Mouse (Mus musculus) sigmoid colon, adult 10 weeks (tissue): ENCODE measurements around the gene Acaa1a. TPM values are rescaled to one million over a fixed set of nuclear protein-coding genes. Genes with fewer than 3 reads are reported as not detected.

Experiments used
- polyA plus RNA-seq: library from polyadenylated mRNA; stranded (reverse); fragments of 350-450 nt; fragmentation: Illumina TruSeq; extraction: RNeasy Lipid Tissue Mini Kit (QIAGEN cat#74804); gene quantifications from one replicate; pipeline ENCODE4 v1.2.3, GENCODE M21; 2014; ENCODE audit warnings: low read depth, low replicate concordance

Acaa1a gene
- polyA plus RNA-seq, result 7.2 TPM

DNA sequence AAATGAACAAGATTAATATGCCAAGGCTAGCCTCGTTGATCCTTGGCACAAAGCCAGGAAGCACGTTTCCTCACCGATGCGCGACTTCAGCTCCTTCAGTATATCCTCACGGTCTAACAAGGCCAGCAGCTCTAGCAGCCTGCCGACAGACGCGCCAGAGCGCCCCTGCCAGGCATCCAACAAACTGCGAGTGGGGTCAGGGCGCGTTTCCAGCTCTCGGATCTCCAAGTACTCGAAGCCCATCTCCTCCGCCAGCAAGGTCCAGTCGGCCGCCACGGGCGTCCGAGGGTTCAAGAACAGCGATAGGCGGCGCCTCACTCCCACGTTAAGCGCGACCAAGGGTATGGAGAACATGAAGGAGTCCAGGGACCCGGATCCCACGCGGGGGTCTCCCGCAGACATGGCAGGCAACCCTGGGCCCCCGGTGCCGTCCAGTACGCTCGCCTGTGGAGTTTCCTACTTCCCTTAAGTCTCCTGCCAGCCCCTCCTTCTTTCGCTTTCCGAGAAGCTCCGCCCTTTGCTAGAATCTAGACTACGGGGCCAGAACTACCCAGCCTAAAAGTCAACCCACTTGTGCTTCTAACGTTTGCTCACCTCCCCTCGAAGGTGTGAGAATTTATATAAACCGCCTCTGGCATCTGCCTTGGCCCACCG, at the start of gene Acaa1a:
Gene Acaa1a, plus strand, starts transcription at position 119 of the 654 bp plus-strand sequence.

DNA sequence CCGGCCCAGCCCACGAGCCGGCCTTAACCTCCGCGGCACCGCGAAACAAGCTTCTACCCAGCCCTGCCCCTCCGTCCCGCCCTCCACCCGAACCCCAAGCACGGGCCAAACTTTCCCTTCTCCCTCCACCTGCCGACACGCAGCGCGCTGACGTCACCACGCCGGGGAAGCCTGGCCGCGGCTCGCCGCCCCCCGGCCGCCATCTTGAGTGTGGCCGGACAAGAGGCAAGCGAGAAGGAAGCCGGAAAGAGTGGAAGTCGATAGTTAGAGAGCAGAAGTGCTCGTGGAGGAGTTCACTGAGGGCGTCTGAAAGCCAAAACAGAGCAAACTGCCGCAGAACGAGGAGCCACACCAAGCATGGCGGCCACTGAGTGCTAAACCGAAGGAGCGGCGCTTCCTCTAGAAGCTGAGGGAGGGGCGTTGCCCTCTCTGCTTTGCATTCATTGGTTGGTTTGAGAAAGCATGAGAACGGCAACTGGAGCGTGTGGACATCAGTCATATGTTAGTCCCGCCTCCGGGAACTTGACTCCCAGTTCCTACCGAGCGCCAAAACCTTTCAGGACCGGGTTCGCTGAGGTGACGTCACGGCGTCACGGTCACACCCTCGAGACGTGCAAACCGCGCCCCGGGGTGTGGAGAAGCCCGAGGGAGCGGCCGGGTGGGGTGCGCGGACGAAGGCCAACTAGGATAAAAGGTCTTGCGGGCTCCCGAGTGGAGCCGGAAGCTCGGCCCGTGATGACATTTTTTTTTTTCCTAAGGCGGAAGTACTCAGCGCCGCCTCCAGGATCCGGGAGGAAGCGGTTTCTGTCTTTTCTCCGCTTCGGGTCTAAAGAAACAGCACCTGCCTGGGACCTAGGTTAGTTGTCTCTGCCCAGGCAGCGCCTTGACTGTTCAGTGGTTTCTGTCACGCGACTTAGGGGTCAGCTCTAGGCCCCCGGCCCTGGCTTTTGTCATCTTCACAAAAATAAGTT, 16.9 kb upstream of the Acaa1a start, which contains the start of gene Oxsr1:
Gene Oxsr1, minus strand, starts transcription at position 139 of the 971 bp plus-strand sequence.

GRCm38 (mm10) chr9:119340909-119341816, 1.7 kb downstream of the Acaa1a start, which contains the start of gene Myd88:
TSS of gene Myd88 (minus strand) at chr9:119341411.

DNA sequence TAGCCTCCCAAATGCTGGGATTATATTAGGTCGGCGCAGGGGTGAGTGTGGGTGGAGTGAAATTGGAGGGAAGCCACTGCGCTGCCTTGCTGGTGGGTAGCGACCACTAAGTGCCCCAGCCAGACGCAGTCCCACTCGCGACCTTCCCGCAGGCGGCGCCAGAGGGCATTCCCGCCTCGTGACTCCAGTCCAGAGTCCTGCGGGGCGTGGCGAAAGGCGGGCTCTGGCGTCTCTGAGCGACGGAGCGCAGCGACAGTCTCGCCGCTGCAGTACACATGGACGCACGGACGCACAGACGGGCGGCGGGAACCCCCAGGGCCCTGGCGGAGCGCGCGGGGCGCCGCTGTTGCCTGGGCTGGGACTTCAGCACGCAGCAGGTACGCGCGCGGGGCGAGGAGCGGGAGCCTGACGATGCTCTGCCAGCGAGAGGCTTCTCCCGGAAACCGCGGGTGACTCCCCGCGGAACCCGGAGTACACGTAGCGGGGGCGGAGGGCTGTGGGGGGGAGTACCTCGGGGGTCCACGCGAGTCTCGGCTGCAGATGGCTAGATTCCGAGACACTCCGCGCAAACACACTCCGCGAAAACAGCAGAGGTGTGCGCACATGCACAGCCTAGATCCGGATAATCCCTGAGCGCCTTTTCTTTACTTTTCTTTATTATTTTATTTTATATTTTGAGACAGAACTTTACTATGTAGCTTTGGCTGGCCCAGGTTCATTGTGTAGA, 18.0 kb downstream of the Acaa1a start, which contains the start of gene Xylb:
Gene Xylb, plus strand, starts transcription at position 51 of the 727 bp plus-strand sequence.

DNA sequence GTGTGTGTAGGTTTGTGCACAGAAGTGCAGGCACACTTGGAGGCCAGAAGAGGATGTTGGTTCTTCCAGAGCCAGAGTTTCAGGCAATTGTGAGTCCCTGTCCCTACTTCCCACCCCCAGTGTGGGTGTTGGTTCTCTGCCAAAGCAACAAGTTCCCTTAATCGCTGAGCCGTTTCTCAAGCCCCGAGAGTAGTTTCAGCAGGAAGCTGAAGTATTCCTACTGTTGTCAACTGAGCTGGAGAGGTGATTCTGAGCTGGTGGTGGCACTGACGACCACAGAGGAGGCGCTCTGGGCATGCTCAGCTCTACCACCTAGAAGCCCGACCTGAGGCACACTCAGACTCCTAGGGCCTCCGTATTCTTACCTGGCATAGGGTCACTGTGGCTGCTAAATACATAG, 25.8 kb downstream of the Acaa1a start, which contains the start of gene Slc22a14:
Gene Slc22a14, minus strand, starts transcription at position 270 of the 400 bp plus-strand sequence.

Other genes starting within 250 kb of the Acaa1a start
- gene Plcd1, start 246.2 kb upstream of the Acaa1a start, polyA plus RNA-seq, result 1.1 TPM
- gene Dlec1, start 237.2 kb upstream of the Acaa1a start, polyA plus RNA-seq, result 0.16 TPM
- not detected for gene Acaa1b, start 182.6 kb upstream of the Acaa1a start, polyA plus RNA-seq
- not detected for gene Gm47289, start 180.5 kb upstream of the Acaa1a start, polyA plus RNA-seq
- not detected for gene Slc22a13, start 130.6 kb upstream of the Acaa1a start, polyA plus RNA-seq
- 57.5 TPM for gene Oxsr1, start 17.2 kb upstream of the Acaa1a start, polyA plus RNA-seq
- gene Myd88, start 1.7 kb downstream of the Acaa1a start, polyA plus RNA-seq, result 8.8 TPM
- gene Xylb, start 17.7 kb downstream of the Acaa1a start, polyA plus RNA-seq, result 3.6 TPM
- not detected for gene Slc22a14, start 25.9 kb downstream of the Acaa1a start, polyA plus RNA-seq
- 1.1 TPM for gene Acvr2b, start 62.4 kb downstream of the Acaa1a start, polyA plus RNA-seq
- gene Exog, start 105.3 kb downstream of the Acaa1a start, polyA plus RNA-seq, result 2.1 TPM
- gene Scn5a, start 239.3 kb downstream of the Acaa1a start, polyA plus RNA-seq, result 0.06 TPM